Mouse (Mus musculus) limb, embryonic 14.5 days (tissue): ENCODE data around the gene Itih5. TPM values are rescaled to one million over a fixed set of nuclear protein-coding genes. Genes with fewer than 3 reads are reported as not detected.

ENCODE experiments used
- ATAC-seq: fragments of 200-750 bp; cut with Nextera tagmentation; 2 replicates; pipeline ENCODE4 v1.8.0; 2017; ENCODE audit warnings: low read depth, moderate number of reproducible peaks, moderate TSS enrichment; ENCODE audit not compliant: low FRiP score
- DNase-seq: peaks from one replicate; pipeline ENCODE4 v3.0.0-alpha.2; 2015; ENCODE audit warnings: low spot score
- H3K27ac ChIP-seq: fragments of 300-500 bp; sonication (generic); replicated peaks from 2 replicates; pipeline ENCODE4 v1.5.1; 2014; ENCODE audit warnings: low read depth, mild to moderate bottlenecking, low read length, moderate library complexity, mixed read lengths
- H3K27me3 ChIP-seq: fragments of 300-500 bp; sonication (generic); 2 replicates; pipeline ENCODE4 v1.6.1; 2014; ENCODE audit warnings: low read length, mixed read lengths; ENCODE audit not compliant: control insufficient read depth, insufficient read depth
- H3K36me3 ChIP-seq: fragments of 300-500 bp; sonication (generic); 2 replicates; pipeline ENCODE4 v1.6.1; 2014; ENCODE audit warnings: mild to moderate bottlenecking, low read length, moderate library complexity, mixed read lengths; ENCODE audit not compliant: control insufficient read depth, insufficient read depth
- H3K4me1 ChIP-seq: fragments of 300-500 bp; sonication (generic); 2 replicates; pipeline ENCODE4 v1.6.1; 2014; ENCODE audit warnings: antibody characterized with exemption, low read length, mixed read lengths; ENCODE audit not compliant: control insufficient read depth, insufficient read depth
- H3K4me2 ChIP-seq: fragments of 300-500 bp; sonication (generic); replicated peaks from 2 replicates; pipeline ENCODE4 v1.6.1; 2014; ENCODE audit warnings: low read depth, mild to moderate bottlenecking, low read length, moderate library complexity; ENCODE audit not compliant: severe bottlenecking
- H3K4me3 ChIP-seq: fragments of 300-500 bp; sonication (generic); replicated peaks from 2 replicates; pipeline ENCODE4 v1.5.1; 2014; ENCODE audit warnings: low read length
- H3K9ac ChIP-seq: fragments of 300-500 bp; sonication (generic); 2 replicates; pipeline ENCODE4 v1.6.1; 2014; ENCODE audit warnings: mild to moderate bottlenecking, low read depth, low read length, moderate library complexity; ENCODE audit not compliant: severe bottlenecking
- H3K9me3 ChIP-seq: fragments of 300-500 bp; sonication (generic); 2 replicates; pipeline ENCODE4 v1.6.1; 2016; ENCODE audit warnings: low read length; ENCODE audit not compliant: control insufficient read depth
- POLR2A ChIP-seq: fragments of 200-500 bp; IDR thresholded peaks from 2 replicates; pipeline ENCODE4 v1.8.0; 2012; ENCODE audit warnings: inconsistent platforms, mild to moderate bottlenecking, moderate library complexity, borderline replicate concordance; ENCODE audit not compliant: insufficient read depth, insufficient read length; ENCODE audit errors: extremely low read depth
- WGBS: fragments of 180-500 bp; shearing (Covaris S2); extraction: QIAGEN DNeasy Blood & Tissue Kit; methylation state at CpG from one replicate; pipeline ENCODE4 v1.1.7; 2014; 5-methylcytosine and 5-hydroxymethylcytosine counted together
- polyA plus RNA-seq, 2 experiments: library from polyadenylated mRNA; depleted of rRNA in 1 of 2; stranded (reverse) in 1 of 2; unstranded in 1 of 2; fragments of >200 nt; fragmentation: Nextera tagmentation in 1 of 2; extraction: Ambion mirVana in 1 of 2; gene quantifications; 2 replicates each; pipeline versions ENCODE4 v1.2.1 to v1.2.3; 2012 to 2014

Itih5 gene
- polyA plus RNA-seq (2012; rRNA removed) = 12.2 and 13.5 TPM in 2 replicates
- 14.5 and 15.8 TPM in 2 replicates for polyA plus RNA-seq (2014; fragmentation: Nextera tagmentation; extraction: Ambion mirVana)

DNA sequence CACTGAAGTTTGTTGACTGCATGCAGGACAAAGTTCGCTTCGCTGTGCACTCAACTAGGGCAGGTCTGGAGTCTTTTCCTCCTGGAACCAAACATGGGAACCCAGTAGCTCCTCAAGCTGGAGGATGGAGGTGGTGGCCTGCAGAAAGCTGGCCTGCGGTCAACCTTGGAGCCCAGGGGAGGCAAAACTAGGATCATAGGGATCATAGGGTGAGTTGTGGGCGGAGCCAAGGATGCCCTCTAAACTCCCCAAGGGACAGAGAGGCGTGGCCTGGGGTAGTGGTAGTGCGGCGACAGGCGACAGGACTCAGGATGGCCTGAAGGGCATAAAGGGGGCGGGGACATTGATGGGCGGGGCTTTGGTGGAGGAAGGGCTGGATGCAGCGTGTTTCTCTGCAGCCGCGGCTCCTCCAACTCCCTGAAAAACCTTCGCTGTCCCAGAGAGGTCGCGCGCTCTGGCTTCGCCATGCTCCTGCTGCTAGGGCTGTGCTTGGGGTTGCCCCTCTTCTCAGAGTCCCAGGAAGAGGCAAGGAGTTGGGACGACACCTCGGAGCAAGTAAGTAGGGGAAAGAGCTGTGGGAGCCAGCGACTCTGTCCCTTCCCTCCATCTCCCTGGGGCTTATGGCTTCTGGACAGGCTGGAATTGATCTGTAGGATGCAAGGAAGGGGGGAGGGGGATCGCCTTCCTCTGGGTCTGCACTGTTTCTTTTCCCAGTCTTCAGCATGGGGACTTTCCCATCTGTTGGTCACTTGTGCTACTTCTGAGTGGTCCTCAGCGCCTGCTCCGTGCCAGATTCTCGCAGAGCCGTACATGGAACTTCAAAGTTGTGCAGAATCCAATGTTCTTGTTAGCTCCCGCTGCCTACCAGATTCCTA, at the start of gene Itih5:
Itih5 (plus strand) TSS at position 371 of the 875 bp plus-strand sequence.
- H3K27me3 ChIP-seq = no peaks in the 10 kb centered on the region
- H3K4me2 ChIP-seq = peak within 1 kb of the TSS; percentile 92
- peak; percentile 41 for DNase-seq
- H3K9ac ChIP-seq = peak within 1 kb of the TSS; percentile 58
- peak; percentile 76 for ATAC-seq
- no peak for TF ChIP-seq POLR2A
- H3K9me3 ChIP-seq = no peaks in the 10 kb centered on the region
- H3K36me3 ChIP-seq = no peaks in the 10 kb centered on the region
- peaks cover 7% of the 10 kb centered on the region; the same call in 1 of the 2 replicates for H3K4me1 ChIP-seq
- 10% methylated on average over 21 of the region's 27 CpGs for WGBS
- peak within 1 kb of the TSS; percentile 47 for H3K4me3 ChIP-seq
- no peak within 1 kb of the TSS for H3K27ac ChIP-seq

DNA sequence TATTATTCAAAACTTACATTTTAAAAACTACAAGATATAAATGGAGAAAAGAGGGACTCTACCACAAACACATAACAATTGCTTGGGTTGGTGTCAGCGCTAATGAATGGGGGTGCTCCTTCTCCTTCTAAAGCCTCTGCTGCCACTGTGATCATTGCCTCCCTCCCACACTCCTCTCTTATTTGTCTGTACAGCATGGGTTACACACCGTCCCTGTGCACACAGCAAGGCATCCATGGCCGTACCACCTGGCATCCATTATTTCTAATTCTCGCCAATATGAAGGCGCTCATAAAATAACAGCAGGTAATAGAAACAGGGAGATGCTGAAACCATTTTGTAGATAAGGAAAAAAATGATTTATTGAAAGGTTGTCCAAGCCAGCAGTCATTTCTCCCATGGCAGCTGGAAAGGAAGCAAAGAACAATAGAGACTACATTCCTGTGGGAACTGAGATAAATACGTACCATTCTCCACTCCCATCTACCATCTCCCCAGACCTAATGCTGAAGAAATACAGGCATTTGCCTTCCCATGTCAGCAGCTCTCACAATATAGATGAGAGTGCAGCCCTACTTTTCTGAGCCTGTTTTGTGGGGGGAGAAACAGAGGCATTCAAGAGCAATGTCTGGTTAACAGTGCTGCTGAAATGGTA, 44.7 kb upstream of the Itih5 start:
- DNase-seq = no peak
- Histone ChIP-seq H3K4me2 (no peak overlapping the region), H3K4me1 (no peaks in the 10 kb centered on the region), H3K9ac (no peak overlapping the region), H3K9me3 (no peaks in the 10 kb centered on the region), H3K27ac (no peak overlapping the region), H3K4me3 (no peak overlapping the region), H3K36me3 (no peaks in the 10 kb centered on the region), H3K27me3 (no peaks in the 10 kb centered on the region)
- no peak for TF ChIP-seq POLR2A
- no peak for ATAC-seq
- WGBS = 43% methylated on average over 6 of the region's 6 CpGs

DNA sequence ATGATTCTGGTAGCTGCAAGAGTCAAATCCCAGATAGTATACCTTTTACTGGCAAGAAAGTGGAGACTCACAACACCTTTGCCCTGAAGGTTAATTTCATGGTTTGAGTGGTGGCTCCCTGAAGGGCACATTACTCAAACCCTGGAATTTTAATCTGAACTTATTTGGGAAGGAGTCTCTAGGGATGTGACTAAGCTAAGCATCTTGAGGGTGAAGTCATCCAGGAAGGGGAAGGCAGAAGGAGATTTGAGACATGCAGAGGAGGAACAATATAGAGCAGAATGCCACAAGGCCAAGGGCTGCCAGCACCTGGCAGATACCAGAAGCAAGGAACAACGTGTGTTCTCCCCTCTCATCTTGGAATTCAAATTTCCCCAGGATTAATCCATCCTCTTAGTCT, 34.6 kb upstream of the Itih5 start:
- 65% methylated on average over 1 of the region's 1 CpGs for WGBS
- ATAC-seq (no peak), DNase-seq (no peak)
- Histone ChIP-seq H3K4me1 (no peaks in the 10 kb centered on the region), H3K9ac (no peak overlapping the region), H3K4me2 (no peak overlapping the region), H3K27ac (no peak overlapping the region), H3K4me3 (no peak overlapping the region), H3K36me3 (no peaks in the 10 kb centered on the region), H3K9me3 (no peaks in the 10 kb centered on the region), H3K27me3 (no peaks in the 10 kb centered on the region)
- no peak for TF ChIP-seq POLR2A

DNA sequence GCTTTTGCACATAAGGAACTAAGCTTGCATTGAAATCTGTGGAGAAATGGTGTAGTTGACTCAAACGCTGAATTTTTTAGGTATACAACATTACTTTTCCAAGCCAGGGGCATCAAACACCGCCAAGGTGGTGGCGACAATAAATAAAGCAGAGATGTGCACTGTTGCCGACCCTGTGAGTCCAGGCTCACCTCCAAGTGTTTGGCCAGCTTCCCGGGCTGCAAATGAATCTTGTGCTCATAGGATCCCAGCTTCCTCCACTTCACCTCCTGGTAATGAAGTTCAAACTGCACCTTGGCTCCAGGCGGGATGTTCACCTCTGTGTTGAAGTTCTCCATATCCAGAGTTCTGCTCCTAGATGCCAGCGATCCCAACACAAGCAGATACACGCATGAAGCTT, 34.1 kb upstream of the Itih5 start:
- 83% methylated on average over 8 of the region's 8 CpGs for WGBS
- Histone ChIP-seq H3K36me3 (no peaks in the 10 kb centered on the region), H3K4me1 (no peaks in the 10 kb centered on the region), H3K4me2 (no peak overlapping the region), H3K27me3 (no peaks in the 10 kb centered on the region), H3K9ac (no peak overlapping the region), H3K27ac (no peak overlapping the region), H3K9me3 (no peaks in the 10 kb centered on the region), H3K4me3 (no peak overlapping the region)
- ATAC-seq (no peak), DNase-seq (no peak)
- TF ChIP-seq POLR2A = no peak

DNA sequence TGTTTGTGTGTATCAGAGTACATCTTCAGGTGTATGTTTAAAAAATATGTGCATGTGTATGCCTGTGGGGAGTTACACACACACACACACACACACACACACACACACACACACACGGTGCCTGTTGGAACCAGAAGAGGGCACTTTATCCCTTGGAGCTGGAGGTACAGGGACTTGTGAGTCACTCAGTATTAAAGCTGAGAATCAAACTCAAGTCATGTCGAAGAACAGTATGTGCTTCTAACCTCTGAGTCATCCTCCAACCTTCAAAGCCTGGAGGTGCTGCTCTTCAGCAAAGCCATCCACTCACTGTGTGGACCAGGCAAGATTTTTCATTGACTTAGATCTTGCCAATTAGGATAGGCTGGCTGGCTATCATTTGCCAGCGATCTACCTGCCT, 31.5 kb upstream of the Itih5 start:
- H3K9ac ChIP-seq = no peak overlapping the region
- ATAC-seq (no peak), DNase-seq (no peak)

More for the DNA sequence above, 31.5 kb upstream of the Itih5 start:
- Histone ChIP-seq H3K9me3 (no peaks in the 10 kb centered on the region), H3K4me2 (no peak overlapping the region), H3K27ac (no peak overlapping the region), H3K4me1 (no peaks in the 10 kb centered on the region), H3K27me3 (no peaks in the 10 kb centered on the region), H3K36me3 (no peaks in the 10 kb centered on the region), H3K4me3 (no peak overlapping the region)
- no peak for TF ChIP-seq POLR2A
- WGBS = 51% methylated on average over 3 of the region's 3 CpGs
